In genomic region chrX:38576078-38576477, GRCm38 (mm10) we compare ENCODE assay signal across 8 mouse cellular contexts. TPM values are rescaled to one million over a fixed set of nuclear protein-coding genes. Genes with fewer than 3 reads are reported as not detected.
DNase-seq lines count a peak whose midpoint lies in the region; ATAC-seq and TF ChIP-seq lines count a peak whose summit lies in the region.

Gene Cul4b, minus strand, starts transcription at chrX:38576196.

- H3K9me3 ChIP-seq in lung, embryonic 15.5 days: no peaks in the 10 kb centered on the region
- H3K9me3 ChIP-seq in heart, embryonic 15.5 days (replicated peaks): no peaks in the 10 kb centered on the region
- H3K9me3 ChIP-seq in neural tube, embryonic 13.5 days: no peaks in the 10 kb centered on the region

- intact Hi-C loops in left cerebral cortex, postnatal 36 days (cut with DNase I): no loop called here

- no peak for TF ChIP-seq POLR2A in cortical plate, adult 2 months (IDR thresholded peaks at IDR 0.05; ENCODE audit: extremely low read depth, insufficient read depth, low read length)

- WGBS in lung, embryonic 15.5 days: 75% methylated on average over 15 of the region's 15 CpGs
- 53% methylated on average over 15 of the region's 15 CpGs for WGBS in heart, embryonic 15.5 days
- 85% methylated on average over 15 of the region's 15 CpGs for WGBS in neural tube, embryonic 13.5 days

- no peak within 1 kb of the TSS for H3K4me3 ChIP-seq in lung, embryonic 15.5 days
- no peak within 1 kb of the TSS for H3K4me3 ChIP-seq in cortical plate, adult 2 months (ENCODE audit: insufficient read depth, low read length)
- H3K4me3 ChIP-seq in heart, embryonic 15.5 days: peak within 1 kb of the TSS; percentile 13
- no peak within 1 kb of the TSS for H3K4me3 ChIP-seq in neural tube, embryonic 13.5 days

- no peaks in the 10 kb centered on the region for H3K27me3 ChIP-seq in lung, embryonic 15.5 days
- H3K27me3 ChIP-seq in heart, embryonic 15.5 days: no peaks in the 10 kb centered on the region
- H3K27me3 ChIP-seq in neural tube, embryonic 13.5 days: no peaks in the 10 kb centered on the region

- no peak for TF ChIP-seq CTCF in cortical plate, adult 2 months (IDR thresholded peaks at IDR 0.05; ENCODE audit: extremely low read depth, insufficient read depth, low read length)

- no peak for DNase-seq in lung, postnatal 4 days
- DNase-seq in left cerebral cortex, postnatal 36 days (ENCODE audit: low spot score in 2 of 2): no peak
- DNase-seq in kidney, adult 18-20 months: no peak

- no peaks in the 10 kb centered on the region for H3K36me3 ChIP-seq in lung, embryonic 15.5 days
- no peaks in the 10 kb centered on the region for H3K36me3 ChIP-seq in heart, embryonic 15.5 days
- H3K36me3 ChIP-seq in neural tube, embryonic 13.5 days: no peaks in the 10 kb centered on the region

- no peaks in the 10 kb centered on the region for H3K4me1 ChIP-seq in lung, embryonic 15.5 days
- no peaks in the 10 kb centered on the region for H3K4me1 ChIP-seq in cortical plate, adult 2 months (ENCODE audit: control insufficient read depth, insufficient read depth, low read length)
- H3K4me1 ChIP-seq in heart, embryonic 15.5 days (replicated peaks): no peaks in the 10 kb centered on the region
- H3K4me1 ChIP-seq in neural tube, embryonic 13.5 days (replicated peaks): no peaks in the 10 kb centered on the region

- H3K9ac ChIP-seq in lung, embryonic 15.5 days: no peak within 1 kb of the TSS
- no peak within 1 kb of the TSS for H3K9ac ChIP-seq in heart, embryonic 15.5 days
- no peak within 1 kb of the TSS for H3K9ac ChIP-seq in neural tube, embryonic 13.5 days

- no peak for ATAC-seq in lung, embryonic 15.5 days (ENCODE audit: borderline replicate concordance, extremely low read depth, low FRiP score, low TSS enrichment)
- ATAC-seq in heart, embryonic 15.5 days (replicated peaks; ENCODE audit: insufficient number of reproducible peaks, insufficient read depth, low FRiP score, low read depth): peak; percentile 64; the same call in 1 of the 2 replicates
- ATAC-seq in neural tube, embryonic 13.5 days (ENCODE audit: low read depth): no peak
- ATAC-seq in frontal cortex, adult (ENCODE audit: low TSS enrichment): no peak

- H3K4me2 ChIP-seq in lung, embryonic 15.5 days: no peak within 1 kb of the TSS
- no peak within 1 kb of the TSS for H3K4me2 ChIP-seq in heart, embryonic 15.5 days
- H3K4me2 ChIP-seq in neural tube, embryonic 13.5 days: no peak within 1 kb of the TSS

- no peak within 1 kb of the TSS for H3K27ac ChIP-seq in lung, embryonic 15.5 days
- H3K27ac ChIP-seq in cortical plate, adult 2 months (ENCODE audit: insufficient read depth, low read length): no peak within 1 kb of the TSS
- H3K27ac ChIP-seq in heart, embryonic 15.5 days: no peak within 1 kb of the TSS
- no peak within 1 kb of the TSS for H3K27ac ChIP-seq in neural tube, embryonic 13.5 days (replicated peaks)

RNA-seq across cellular contexts. Expression of gene Cul4b, which starts in this region (rescaled TPM):
- polyA plus RNA-seq in lung, embryonic 15.5 days (2015; fragmentation: Nextera tagmentation; extraction: Ambion mirVana): 23.7 and 23.8 TPM in 2 replicates
- polyA plus RNA-seq in cortical plate, adult 2 months (2012; rRNA removed): 13.4 and 14.0 TPM in 2 replicates
- polyA plus RNA-seq in heart, embryonic 15.5 days (2015; fragmentation: Nextera tagmentation; extraction: Ambion mirVana): 13.6 and 14.3 TPM in 2 replicates
- 10 to 100 TPM; 32.8 to 37.6 TPM for total RNA-seq in left cerebral cortex, postnatal 36 days (2021)
- polyA plus RNA-seq in neural tube, embryonic 13.5 days (2015; fragmentation: Nextera tagmentation; extraction: Ambion mirVana): 18.4 and 19.6 TPM in 2 replicates
